Comparison of ENCODE assay signal across 8 mouse cellular contexts in genomic region chr15:99663964-99664599, GRCm38 (mm10). TPM values are rescaled to one million over a fixed set of nuclear protein-coding genes. Genes with fewer than 3 reads are reported as not detected.
DNase-seq lines count a peak whose midpoint lies in the region; ATAC-seq and TF ChIP-seq lines count a peak whose summit lies in the region.

No protein-coding gene starts in this region.

- WGBS in heart, postnatal 0 days, result 5% methylated on average over 17 of the region's 17 CpGs
- 2% methylated on average over 17 of the region's 17 CpGs for WGBS in forebrain, postnatal 0 days
- 2% methylated on average over 17 of the region's 17 CpGs for WGBS in limb, embryonic 12.5 days
- WGBS in stomach, embryonic 16.5 days, result 4% methylated on average over 17 of the region's 17 CpGs
- 5% methylated on average over 17 of the region's 17 CpGs for WGBS in lung, adult 2 months

- intact Hi-C loops in heart, postnatal 25 days (cut with DNase I), result no loop called here

- TF ChIP-seq CTCF in heart, postnatal 0 days (IDR thresholded peaks at IDR 0.05; ENCODE audit: low read depth), result no peak
- no peak for TF ChIP-seq CTCF in forebrain, postnatal 0 days (IDR thresholded peaks at IDR 0.05; ENCODE audit: low read depth)
- TF ChIP-seq CTCF in lung, adult 2 months (IDR thresholded peaks at IDR 0.05; ENCODE audit: insufficient read depth, low read length), result no peak

- DNase-seq in heart, postnatal 0 days (ENCODE audit: low spot score), result no peak
- DNase-seq in heart, postnatal 25 days (ENCODE audit: low spot score), result no peak
- peak; percentile 63 for DNase-seq in R1 (ENCODE audit: low read depth, low spot score)
- peak; percentile 81 for DNase-seq in forebrain, postnatal 0 days
- no peak for DNase-seq in lung, adult 2 months

- no peaks in the 10 kb centered on the region for H3K36me3 ChIP-seq in heart, postnatal 0 days (replicated peaks; ENCODE audit: control insufficient read depth, insufficient read depth, low read length)
- H3K36me3 ChIP-seq in forebrain, postnatal 0 days (ENCODE audit: insufficient read depth), result no peaks in the 10 kb centered on the region
- no peaks in the 10 kb centered on the region for H3K36me3 ChIP-seq in limb, embryonic 12.5 days
- H3K36me3 ChIP-seq in stomach, embryonic 16.5 days (ENCODE audit: control insufficient read depth, insufficient read depth, low read length), result no peaks in the 10 kb centered on the region

- peaks cover 13% of the 10 kb centered on the region; the same call in 1 of the 2 replicates for H3K4me1 ChIP-seq in heart, postnatal 0 days (ENCODE audit: control insufficient read depth, insufficient read depth)
- H3K4me1 ChIP-seq in forebrain, postnatal 0 days (ENCODE audit: insufficient read depth), result peaks cover 14% of the 10 kb centered on the region; the same call in 1 of the 2 replicates
- H3K4me1 ChIP-seq in limb, embryonic 12.5 days (replicated peaks), result peaks cover 27% of the 10 kb centered on the region
- H3K4me1 ChIP-seq in stomach, embryonic 16.5 days (ENCODE audit: control insufficient read depth, insufficient read depth, low read length), result peaks cover 11% of the 10 kb centered on the region; the same call in 1 of the 2 replicates
- 0 out of 2 replicates have a peak, but pooled peaks cover 3% of the 10 kb centered on the region for H3K4me1 ChIP-seq in lung, adult 2 months (ENCODE audit: control insufficient read depth, insufficient read depth, low read length)

- no peaks in the 10 kb centered on the region for H3K9me3 ChIP-seq in heart, postnatal 0 days (replicated peaks; ENCODE audit: control insufficient read depth, low read length)
- H3K9me3 ChIP-seq in forebrain, postnatal 0 days (ENCODE audit: low read length), result no peaks in the 10 kb centered on the region
- H3K9me3 ChIP-seq in limb, embryonic 12.5 days, result no peaks in the 10 kb centered on the region
- no peaks in the 10 kb centered on the region for H3K9me3 ChIP-seq in stomach, embryonic 16.5 days (replicated peaks; ENCODE audit: control insufficient read depth, low read length)

- peak overlapping the region; percentile 94 for H3K4me2 ChIP-seq in heart, postnatal 0 days (ENCODE audit: low read depth, low read length)
- H3K4me2 ChIP-seq in forebrain, postnatal 0 days (ENCODE audit: low read depth), result peak overlapping the region; percentile 78
- H3K4me2 ChIP-seq in limb, embryonic 12.5 days, result peak overlapping the region; percentile 91
- H3K4me2 ChIP-seq in stomach, embryonic 16.5 days (ENCODE audit: low read depth, low read length), result peak overlapping the region; percentile 72

- no peak for ATAC-seq in heart, postnatal 0 days (ENCODE audit: insufficient read depth, low read depth)
- ATAC-seq in forebrain, postnatal 0 days, result peak; percentile 59
- no peak for ATAC-seq in limb, embryonic 12.5 days (ENCODE audit: insufficient number of reproducible peaks, insufficient read depth, low FRiP score, low TSS enrichment, low read depth)
- ATAC-seq in stomach, embryonic 16.5 days (ENCODE audit: insufficient read depth, low FRiP score), result no peak
- ATAC-seq in monocyte, adult 5-6 weeks (replicated peaks; ENCODE audit: insufficient number of reproducible peaks, low FRiP score, low TSS enrichment, poor library complexity, severe bottlenecking), result no peak

- no peak for TF ChIP-seq POLR2A in lung, adult 2 months (IDR thresholded peaks at IDR 0.05; ENCODE audit: borderline replicate concordance, extremely low read depth, low read depth, low read length)

- H3K27ac ChIP-seq in heart, postnatal 0 days (ENCODE audit: low read depth), result no peak overlapping the region
- H3K27ac ChIP-seq in forebrain, postnatal 0 days (ENCODE audit: low read depth, low read length), result peak overlapping the region; percentile 90
- H3K27ac ChIP-seq in limb, embryonic 12.5 days, result no peak overlapping the region
- peak overlapping the region; percentile 40 for H3K27ac ChIP-seq in stomach, embryonic 16.5 days (ENCODE audit: low read length)

- peak overlapping the region; percentile 53 for H3K4me3 ChIP-seq in heart, postnatal 0 days (ENCODE audit: low read depth, low read length)
- peak overlapping the region; percentile 42 for H3K4me3 ChIP-seq in forebrain, postnatal 0 days (ENCODE audit: low read depth, low read length)
- peak overlapping the region; percentile 47 for H3K4me3 ChIP-seq in limb, embryonic 12.5 days (replicated peaks)
- peak overlapping the region; percentile 41 for H3K4me3 ChIP-seq in stomach, embryonic 16.5 days (replicated peaks; ENCODE audit: low read length)
- H3K4me3 ChIP-seq in lung, adult 2 months (replicated peaks; ENCODE audit: extremely low read depth, low read depth, low read length), result no peak overlapping the region

- peaks cover 33% of the 10 kb centered on the region for H3K27me3 ChIP-seq in heart, postnatal 0 days (ENCODE audit: control insufficient read depth, insufficient read depth, low read length)
- no peaks in the 10 kb centered on the region for H3K27me3 ChIP-seq in forebrain, postnatal 0 days (ENCODE audit: insufficient read depth, low read length)
- H3K27me3 ChIP-seq in limb, embryonic 12.5 days, result peaks cover 49% of the 10 kb centered on the region
- peaks cover 6% of the 10 kb centered on the region for H3K27me3 ChIP-seq in stomach, embryonic 16.5 days (ENCODE audit: control insufficient read depth, insufficient read depth, low read length)

- TF ChIP-seq EP300 in heart, postnatal 0 days (IDR thresholded peaks at IDR 0.05; ENCODE audit: low read depth), result no peak

- peak overlapping the region; percentile 52; the same call in 1 of the 2 replicates for H3K9ac ChIP-seq in heart, postnatal 0 days (replicated peaks; ENCODE audit: low read depth, low read length)
- peak overlapping the region; percentile 69 for H3K9ac ChIP-seq in forebrain, postnatal 0 days
- H3K9ac ChIP-seq in limb, embryonic 12.5 days (replicated peaks), result peak overlapping the region; percentile 45
- H3K9ac ChIP-seq in stomach, embryonic 16.5 days (ENCODE audit: low read length), result peak overlapping the region; percentile 52

RNA-seq across cellular contexts. Expression of gene Asic1, which starts 6.1 kb away (rescaled TPM):
- total RNA-seq in heart, postnatal 0 days (2014; rRNA removed; ENCODE audit: low replicate concordance), result 0.11 and 0.93 TPM in 2 replicates
- polyA plus RNA-seq in heart, postnatal 0 days (2015; fragmentation: Nextera tagmentation; extraction: Ambion mirVana), result 1.1 and 1.3 TPM in 2 replicates
- total RNA-seq in heart, postnatal 25 days (2021), result under 1 TPM; 0.48 to 0.55 TPM
- total RNA-seq in forebrain, postnatal 0 days (2014; rRNA removed), result 81.9 and 99.1 TPM in 2 replicates
- polyA plus RNA-seq in forebrain, postnatal 0 days (2015; fragmentation: Nextera tagmentation; extraction: Ambion mirVana), result 24.7 and 28.1 TPM in 2 replicates
- 1.6 TPM in 2 replicates for polyA plus RNA-seq in limb, embryonic 12.5 days (2016; fragmentation: Nextera tagmentation; extraction: Ambion mirVana)
- 0.89 and 0.92 TPM in 2 replicates for polyA plus RNA-seq in stomach, embryonic 16.5 days (2015; fragmentation: Nextera tagmentation; extraction: Ambion mirVana)
- 0.18 and 0.19 TPM in 2 replicates for polyA plus RNA-seq in lung, adult 2 months (2012; rRNA removed)
- not detected in 3 replicates for total RNA-seq in monocyte, adult 5-6 weeks (2017)

RNA-seq across cellular contexts. Expression of gene Racgap1, which starts 12.6 kb away (rescaled TPM):
- total RNA-seq in heart, postnatal 0 days (2014; rRNA removed; ENCODE audit: low replicate concordance), result 59.2 and 124 TPM in 2 replicates
- polyA plus RNA-seq in heart, postnatal 0 days (2015; fragmentation: Nextera tagmentation; extraction: Ambion mirVana), result 34.5 and 36.8 TPM in 2 replicates
- total RNA-seq in heart, postnatal 25 days (2021), result 1 to 10 TPM; 2.8 to 3.0 TPM
- 27.5 and 39.7 TPM in 2 replicates for total RNA-seq in forebrain, postnatal 0 days (2014; rRNA removed)
- polyA plus RNA-seq in forebrain, postnatal 0 days (2015; fragmentation: Nextera tagmentation; extraction: Ambion mirVana), result 31.7 and 34.2 TPM in 2 replicates
- 139 and 143 TPM in 2 replicates for polyA plus RNA-seq in limb, embryonic 12.5 days (2016; fragmentation: Nextera tagmentation; extraction: Ambion mirVana)
- polyA plus RNA-seq in stomach, embryonic 16.5 days (2015; fragmentation: Nextera tagmentation; extraction: Ambion mirVana), result 112 and 116 TPM in 2 replicates
- 2.9 and 4.9 TPM in 2 replicates for polyA plus RNA-seq in lung, adult 2 months (2012; rRNA removed)
- 16.4 to 36.9 TPM (median 17.8 TPM) in 3 replicates for total RNA-seq in monocyte, adult 5-6 weeks (2017)

RNA-seq across cellular contexts. Expression of gene Smarcd1, which starts 37.8 kb away (rescaled TPM):
- total RNA-seq in heart, postnatal 0 days (2014; rRNA removed; ENCODE audit: low replicate concordance), result 28.4 and 35.7 TPM in 2 replicates
- polyA plus RNA-seq in heart, postnatal 0 days (2015; fragmentation: Nextera tagmentation; extraction: Ambion mirVana), result 16.8 and 20.0 TPM in 2 replicates
- total RNA-seq in heart, postnatal 25 days (2021), result 10 to 100 TPM; 23.5 to 25.3 TPM
- total RNA-seq in forebrain, postnatal 0 days (2014; rRNA removed), result 89.7 and 90.1 TPM in 2 replicates
- polyA plus RNA-seq in forebrain, postnatal 0 days (2015; fragmentation: Nextera tagmentation; extraction: Ambion mirVana), result 93.6 and 107 TPM in 2 replicates
- polyA plus RNA-seq in limb, embryonic 12.5 days (2016; fragmentation: Nextera tagmentation; extraction: Ambion mirVana), result 71.3 and 74.9 TPM in 2 replicates
- polyA plus RNA-seq in stomach, embryonic 16.5 days (2015; fragmentation: Nextera tagmentation; extraction: Ambion mirVana), result 17.0 and 20.9 TPM in 2 replicates
- 30.1 and 38.0 TPM in 2 replicates for polyA plus RNA-seq in lung, adult 2 months (2012; rRNA removed)
- 24.4 to 29.5 TPM (median 24.5 TPM) in 3 replicates for total RNA-seq in monocyte, adult 5-6 weeks (2017)

RNA-seq across cellular contexts. Expression of gene Gm17349, which starts 41.2 kb away (rescaled TPM):
- not detected in 2 replicates for total RNA-seq in heart, postnatal 0 days (2014; rRNA removed; ENCODE audit: low replicate concordance)
- not detected in 2 replicates for polyA plus RNA-seq in heart, postnatal 0 days (2015; fragmentation: Nextera tagmentation; extraction: Ambion mirVana)
- total RNA-seq in heart, postnatal 25 days (2021), result 1 to 10 TPM; 2.8 to 4.2 TPM
- not detected in 2 replicates for total RNA-seq in forebrain, postnatal 0 days (2014; rRNA removed)
- polyA plus RNA-seq in forebrain, postnatal 0 days (2015; fragmentation: Nextera tagmentation; extraction: Ambion mirVana), result not detected in 2 replicates
- not detected in 2 replicates for polyA plus RNA-seq in limb, embryonic 12.5 days (2016; fragmentation: Nextera tagmentation; extraction: Ambion mirVana)
- polyA plus RNA-seq in stomach, embryonic 16.5 days (2015; fragmentation: Nextera tagmentation; extraction: Ambion mirVana), result not detected in 2 replicates
- 1.0 TPM in 1 of 2 replicates, not detected in the other for polyA plus RNA-seq in lung, adult 2 months (2012; rRNA removed)
- 11.3 TPM in 1 of 3 replicates, not detected in the others for total RNA-seq in monocyte, adult 5-6 weeks (2017)

RNA-seq across cellular contexts. Expression of gene Gpd1, which starts 53.2 kb away (rescaled TPM):
- total RNA-seq in heart, postnatal 0 days (2014; rRNA removed; ENCODE audit: low replicate concordance), result 8.7 and 16.4 TPM in 2 replicates
- polyA plus RNA-seq in heart, postnatal 0 days (2015; fragmentation: Nextera tagmentation; extraction: Ambion mirVana), result 9.0 and 9.9 TPM in 2 replicates
- 10 to 100 TPM; 54.1 to 67.6 TPM for total RNA-seq in heart, postnatal 25 days (2021)
- total RNA-seq in forebrain, postnatal 0 days (2014; rRNA removed), result 6.0 and 6.1 TPM in 2 replicates
- 3.9 and 4.3 TPM in 2 replicates for polyA plus RNA-seq in forebrain, postnatal 0 days (2015; fragmentation: Nextera tagmentation; extraction: Ambion mirVana)
- polyA plus RNA-seq in limb, embryonic 12.5 days (2016; fragmentation: Nextera tagmentation; extraction: Ambion mirVana), result 0.51 and 0.58 TPM in 2 replicates
- 7.4 and 9.2 TPM in 2 replicates for polyA plus RNA-seq in stomach, embryonic 16.5 days (2015; fragmentation: Nextera tagmentation; extraction: Ambion mirVana)
- polyA plus RNA-seq in lung, adult 2 months (2012; rRNA removed), result 55.2 and 114 TPM in 2 replicates
- 0.75 to 3.8 TPM in 2 of 3 replicates, not detected in the other for total RNA-seq in monocyte, adult 5-6 weeks (2017)

Comparison
In these comparisons a context has a peak if more than half of its experiments do, and no peak if none do; other contexts are left out.
1. DNase-seq: peak in R1 (single experiment) and forebrain, postnatal 0 days (single experiment); none in heart, postnatal 0 days (single experiment), heart, postnatal 25 days (single experiment) and lung, adult 2 months (single experiment).
2. H3K27ac ChIP-seq: peak in forebrain, postnatal 0 days (single experiment) and stomach, embryonic 16.5 days (single experiment); none in heart, postnatal 0 days (single experiment) and limb, embryonic 12.5 days (single experiment).
3. Peak in every context shown above with its lines, with median percentiles within 50 percentile points of each other: H3K4me2 ChIP-seq and H3K9ac ChIP-seq.